Mouse (Mus musculus) T-helper 17 cell (primary cell): ENCODE measurements around the gene Olfr1340.

Source experiments
- in situ Hi-C, 2 experiments: fragments of 300-600 bp; cut with MboI, MseI; formaldehyde crosslinking; loops; 1 replicate in 1 of 2; 2 replicates in 1 of 2; pipeline ENCODE4 v1.15.1; 2025; ENCODE audit warnings: high pct_unique_total_duplicates in 2 of 2

The Olfr1340 gene

DNA sequence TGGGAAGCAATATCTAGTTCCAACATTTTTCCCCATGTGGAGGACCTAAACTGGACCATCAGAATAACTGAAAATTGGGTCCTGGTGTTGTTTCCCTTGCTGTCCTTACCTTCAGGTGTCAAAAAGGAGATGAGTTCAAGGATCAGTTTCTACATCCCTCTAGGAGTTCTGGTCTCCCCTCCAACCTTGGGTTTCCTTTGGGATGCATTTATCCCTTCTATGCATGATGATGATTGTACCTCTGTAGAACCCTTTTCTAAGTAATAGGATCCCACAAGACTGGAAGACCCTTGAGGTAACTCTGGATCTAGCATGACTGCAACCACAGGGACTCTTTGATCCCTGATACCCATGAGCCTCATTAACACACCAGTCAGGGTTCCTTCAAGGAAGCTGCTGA, at the start of gene Olfr1340:
Gene Olfr1340, plus strand, starts transcription at position 301 of the 400 bp plus-strand sequence.
- in situ Hi-C loops, result no loop called here

DNA sequence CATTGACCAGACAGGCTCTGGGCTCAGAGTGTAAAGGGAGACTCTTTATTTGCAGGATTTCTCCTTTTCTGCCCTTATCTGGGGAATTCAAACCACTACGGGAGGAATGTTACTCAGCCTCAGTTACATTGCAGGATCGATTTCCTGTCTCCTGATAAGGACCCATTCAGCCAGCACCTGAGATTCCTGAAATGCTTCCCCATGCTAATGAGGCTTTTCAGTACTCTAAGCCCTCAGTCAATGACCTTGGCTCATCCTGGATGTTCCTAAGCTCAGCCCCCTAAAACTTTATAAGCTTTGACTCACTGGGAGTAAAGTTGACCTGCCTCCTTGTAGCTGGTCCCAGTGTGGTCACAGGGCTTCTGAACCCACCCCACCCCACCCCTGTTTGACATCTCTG, 32.9 kb upstream of the Olfr1340 start:
- in situ Hi-C loops, result no loop called here

DNA sequence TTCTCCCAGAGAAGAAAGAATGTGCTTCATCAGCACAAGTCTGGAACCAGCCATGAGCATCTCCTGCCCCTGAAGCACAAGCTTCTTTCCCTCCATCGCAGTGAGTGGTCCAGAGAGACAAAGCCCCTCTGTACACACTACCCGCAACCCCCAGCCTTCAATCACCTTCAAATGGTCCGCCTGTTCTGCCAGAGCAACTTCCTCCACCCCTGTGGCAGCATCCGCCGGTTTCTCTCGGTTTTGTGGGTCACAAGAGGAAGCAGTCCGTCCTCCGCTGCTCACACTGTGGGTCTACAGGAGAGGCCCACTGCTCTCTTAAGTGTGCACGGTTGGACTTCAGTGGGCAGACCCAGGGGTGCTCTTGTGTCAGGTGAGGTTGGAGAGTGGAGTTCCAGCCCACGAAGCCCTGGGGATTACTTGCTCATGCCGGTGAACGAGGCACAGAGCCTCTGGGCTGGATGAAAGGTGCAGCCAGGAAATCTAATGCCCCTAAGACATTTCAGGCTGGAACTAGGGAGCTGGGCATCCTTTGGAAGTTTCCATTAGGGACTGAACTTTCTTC, 27.4 kb upstream of the Olfr1340 start, which contains the start of gene Olfr1342:
Gene Olfr1342, minus strand, starts transcription at position 345 of the 562 bp plus-strand sequence.
- in situ Hi-C loops, result no loop called here

DNA sequence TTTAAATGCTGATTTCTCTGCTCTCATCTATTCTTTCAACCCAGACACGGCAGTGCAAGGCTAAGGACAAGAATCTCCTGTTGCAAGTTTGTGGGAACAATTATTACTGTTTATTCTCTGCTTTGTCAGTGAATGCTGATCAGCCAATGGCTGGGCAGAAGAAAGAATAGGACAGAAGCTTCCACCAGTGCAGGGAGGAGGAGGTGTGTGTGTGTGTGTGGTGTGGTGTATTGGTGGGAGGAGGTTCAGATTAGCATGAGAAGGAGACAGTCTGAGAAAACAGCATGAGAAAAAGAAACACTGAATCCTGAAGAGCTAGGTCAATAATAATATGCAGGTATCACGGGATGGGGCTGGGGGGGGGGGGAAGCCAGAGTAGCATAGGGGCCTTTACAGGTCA, 26.1 kb upstream of the Olfr1340 start:
- in situ Hi-C loops, result no loop called here

DNA sequence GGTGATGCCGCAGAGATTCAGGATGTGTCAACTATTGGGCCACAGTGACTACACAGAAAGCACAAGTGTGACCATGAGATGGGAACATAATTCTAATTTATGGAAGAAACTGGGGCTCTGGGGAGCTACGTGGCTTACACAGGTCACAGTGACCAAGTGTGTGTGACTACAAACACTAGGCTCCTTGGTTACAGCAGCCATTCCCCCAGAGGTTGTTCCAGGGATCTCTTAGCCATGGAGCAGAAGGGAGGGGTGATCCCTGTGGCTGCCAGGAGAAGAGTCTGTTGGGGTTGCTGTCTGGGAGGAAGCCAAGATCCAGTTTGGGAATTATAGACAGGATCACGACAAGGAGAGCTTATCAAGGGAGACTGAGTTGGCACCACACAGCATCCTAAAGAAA, 16.7 kb upstream of the Olfr1340 start, which contains the start of gene Olfr1341:
Gene Olfr1341, plus strand, starts transcription at position 301 of the 400 bp plus-strand sequence.
- in situ Hi-C loops, result no loop called here

DNA sequence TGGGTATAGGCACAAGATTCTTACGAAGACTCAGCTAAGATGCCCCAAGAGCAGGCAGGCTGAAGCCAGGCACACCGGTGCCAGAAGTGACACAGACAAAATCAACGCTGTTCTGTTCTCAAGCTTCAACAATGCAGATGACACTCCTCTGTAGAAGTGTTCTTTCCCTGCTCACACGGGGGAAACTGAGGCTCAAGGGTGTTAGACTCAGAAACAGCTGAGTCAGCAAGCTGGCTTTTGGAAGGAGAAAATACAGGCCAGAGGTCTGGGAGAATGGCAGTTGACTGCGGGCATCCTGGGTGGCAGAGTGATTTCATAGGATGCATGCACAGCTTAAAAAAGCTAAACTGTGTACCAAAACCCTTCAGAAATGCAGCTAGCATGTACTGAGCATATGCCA, 11.9 kb upstream of the Olfr1340 start:
- in situ Hi-C loops, result no loop called here

DNA sequence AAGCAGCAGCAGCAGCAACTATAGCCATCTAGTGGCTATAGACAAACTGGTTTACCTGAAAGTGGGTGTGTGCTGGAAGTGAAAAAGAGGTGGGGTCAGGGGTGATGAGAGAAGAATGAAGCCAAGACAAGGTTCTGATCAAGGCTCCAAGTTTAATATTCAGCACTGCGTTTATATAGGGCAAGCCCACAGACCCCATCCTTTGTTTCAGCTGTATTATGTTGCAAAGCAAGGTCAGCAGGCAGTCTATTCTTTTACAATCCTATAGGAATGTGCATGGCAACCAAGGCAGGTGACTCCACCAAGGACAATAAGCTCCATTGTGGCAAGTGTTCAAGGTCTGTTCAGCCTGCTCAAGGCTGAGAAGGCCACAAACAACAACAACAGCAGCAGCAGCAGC, 8.3 kb upstream of the Olfr1340 start:
- in situ Hi-C loops, result no loop called here

DNA sequence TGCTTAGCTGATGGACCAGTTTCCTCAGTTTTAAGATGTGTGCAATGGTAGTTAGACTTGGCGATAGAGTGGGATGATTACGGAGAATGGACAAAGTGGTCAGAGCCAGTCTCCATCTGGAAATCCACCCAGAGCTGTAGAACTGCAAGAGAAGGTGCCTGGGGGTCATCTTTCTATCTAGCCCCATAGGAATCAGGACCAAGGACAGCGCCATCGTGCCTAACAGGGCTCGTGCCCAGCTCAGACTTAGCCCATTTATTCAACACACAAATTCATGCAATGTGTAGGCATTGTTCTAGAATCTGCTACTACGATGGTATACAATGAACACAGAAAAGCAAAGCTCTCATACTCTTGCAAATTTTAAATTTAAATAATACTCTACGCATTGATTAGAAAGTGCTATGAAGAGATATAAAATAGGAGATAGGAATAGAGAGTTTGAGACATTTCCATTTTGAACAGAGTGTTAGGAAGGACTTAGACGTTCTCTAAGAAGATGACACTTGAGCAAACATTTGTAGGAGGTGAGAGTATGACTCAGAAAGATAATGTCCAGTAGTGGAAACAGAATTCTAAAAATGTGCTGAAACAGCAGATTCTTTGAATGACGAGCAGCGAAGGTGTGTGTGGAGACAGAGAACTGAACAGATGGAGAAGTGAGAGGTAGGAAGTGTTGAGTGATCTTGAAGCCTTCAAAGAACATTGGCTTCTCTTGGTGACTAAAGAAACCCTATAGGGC, 2.0 kb downstream of the Olfr1340 start:
- in situ Hi-C loops, result no loop called here

DNA sequence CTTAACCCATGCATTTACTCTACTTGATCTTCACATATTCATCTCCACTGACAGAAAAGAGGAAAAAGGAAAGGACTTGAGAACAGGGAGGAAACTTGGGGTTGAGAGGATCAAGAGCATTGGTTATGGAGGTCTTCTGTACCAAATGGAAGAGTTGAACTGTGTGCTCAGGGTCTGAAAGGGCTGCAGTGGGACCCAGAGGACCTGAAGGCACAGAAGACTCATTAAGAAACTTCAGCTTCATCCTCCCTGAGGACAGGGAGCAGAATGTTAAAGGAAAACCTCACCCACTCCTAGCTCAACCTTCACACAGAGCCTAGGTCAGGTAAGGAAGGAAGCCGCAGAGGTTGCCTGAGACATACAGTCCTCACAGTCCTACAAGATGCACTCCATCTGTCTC, 11.9 kb downstream of the Olfr1340 start, which contains the start of gene Olfr1339:
Gene Olfr1339, plus strand, starts transcription at position 301 of the 400 bp plus-strand sequence.
- in situ Hi-C loops, result no loop called here

DNA sequence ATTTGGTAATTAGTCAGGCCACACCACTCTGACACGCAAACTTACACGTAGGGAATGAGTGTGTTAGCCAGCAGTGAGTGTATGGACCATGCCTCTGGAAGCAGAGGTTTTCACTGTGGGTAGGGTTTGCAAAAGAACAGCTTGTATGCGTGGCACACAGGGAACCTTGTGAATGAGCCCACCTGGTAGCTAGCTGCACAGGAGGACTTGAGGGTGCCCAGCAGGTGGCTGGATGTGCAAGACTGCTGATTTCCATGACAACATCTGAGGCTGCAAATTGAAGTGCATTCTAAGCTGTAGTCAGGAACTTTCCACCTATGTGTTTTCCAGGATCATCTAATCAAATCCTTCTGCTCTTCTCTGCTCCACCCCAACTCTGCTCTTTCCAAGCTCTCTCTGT, 19.6 kb downstream of the Olfr1340 start:
- in situ Hi-C loops, result no loop called here

DNA sequence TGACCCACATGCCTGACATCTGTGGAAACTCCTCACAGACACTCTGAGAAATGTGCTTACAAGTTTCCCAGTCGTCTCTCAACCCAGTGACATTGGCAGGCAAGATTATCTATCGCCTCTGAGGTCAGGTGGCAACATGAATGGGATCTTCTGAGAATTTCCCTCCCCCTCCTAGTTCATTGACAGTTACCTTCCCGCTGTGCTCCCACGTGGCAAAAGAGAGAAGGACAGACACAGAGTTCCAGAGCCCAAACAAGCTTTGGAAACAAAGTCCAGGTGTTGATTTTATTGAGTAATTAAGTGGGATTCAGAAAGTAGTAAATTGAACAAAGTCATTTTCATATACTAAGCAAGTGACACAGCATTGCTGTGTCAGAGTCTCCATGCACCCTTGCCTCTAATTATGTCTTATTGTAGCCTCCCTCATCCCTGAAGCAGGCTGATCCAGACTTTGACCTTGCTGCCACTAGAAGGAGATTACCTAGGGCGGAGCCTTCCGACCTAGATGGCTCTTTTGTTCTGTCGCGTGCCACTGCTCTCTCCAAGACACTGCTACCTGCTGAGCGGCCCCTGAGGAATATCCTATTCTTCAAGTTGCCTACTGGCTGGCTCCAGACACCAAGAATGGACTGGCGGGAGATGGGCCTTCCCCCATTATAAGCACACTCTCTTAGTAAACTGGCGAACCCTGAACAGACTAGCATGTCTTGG, 21.2 kb downstream of the Olfr1340 start:
- in situ Hi-C loops, result no loop called here

DNA sequence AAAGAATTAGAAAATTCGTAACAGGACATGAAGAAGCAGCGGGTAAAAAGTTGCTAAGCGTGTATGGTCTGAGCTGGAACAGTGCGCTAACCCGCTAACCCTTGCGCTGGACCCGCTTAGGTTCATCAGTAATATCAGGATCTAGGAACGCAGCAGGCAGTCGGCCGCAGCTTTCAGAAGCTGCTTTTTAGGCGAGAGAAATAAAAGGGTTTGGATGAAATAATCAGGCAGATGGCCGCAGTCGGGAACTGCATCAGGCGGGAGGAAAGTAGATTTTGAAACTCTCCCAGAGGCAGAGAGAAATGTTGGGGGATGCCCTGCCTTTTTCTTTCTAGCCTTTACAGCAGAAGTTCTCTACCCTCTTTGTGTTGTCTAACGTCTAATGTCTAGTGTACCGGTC, 21.9 kb downstream of the Olfr1340 start:
- in situ Hi-C loops, result no loop called here

DNA sequence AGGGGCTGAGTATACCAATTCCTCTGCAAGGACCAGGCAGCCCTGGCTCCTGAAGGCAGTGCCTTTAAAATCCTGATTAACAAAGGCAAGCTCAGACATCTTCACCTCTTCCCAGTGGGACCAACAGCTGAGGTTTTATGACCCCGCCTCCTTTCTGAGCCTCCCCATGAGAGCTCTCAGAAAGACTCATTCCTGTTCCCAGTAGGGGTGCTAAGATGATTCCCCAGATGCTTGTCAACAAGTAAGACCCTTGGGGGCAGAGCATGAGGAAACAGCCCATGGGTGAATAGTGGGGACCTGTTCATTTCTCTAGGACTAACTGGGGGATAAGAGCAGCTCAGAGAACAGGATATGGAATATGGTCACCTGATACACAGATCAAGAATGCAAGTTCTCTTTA, 38.7 kb downstream of the Olfr1340 start, which contains the start of gene Olfr1338:
Gene Olfr1338, minus strand, starts transcription at position 101 of the 400 bp plus-strand sequence.
- in situ Hi-C loops, result no loop called here
